Mouse (Mus musculus): ENCODE results near the gene Ifi27l2a. TPM values are rescaled to one million over a fixed set of nuclear protein-coding genes. Genes with fewer than 3 reads are reported as not detected.
A peak's percentile ranks its signal among the peaks of the same experiment; 100 is the strongest.

The Ifi27l2a gene
- polyA plus RNA-seq, 1 experiment from 2014 or later, result 9.6 TPM

DNA sequence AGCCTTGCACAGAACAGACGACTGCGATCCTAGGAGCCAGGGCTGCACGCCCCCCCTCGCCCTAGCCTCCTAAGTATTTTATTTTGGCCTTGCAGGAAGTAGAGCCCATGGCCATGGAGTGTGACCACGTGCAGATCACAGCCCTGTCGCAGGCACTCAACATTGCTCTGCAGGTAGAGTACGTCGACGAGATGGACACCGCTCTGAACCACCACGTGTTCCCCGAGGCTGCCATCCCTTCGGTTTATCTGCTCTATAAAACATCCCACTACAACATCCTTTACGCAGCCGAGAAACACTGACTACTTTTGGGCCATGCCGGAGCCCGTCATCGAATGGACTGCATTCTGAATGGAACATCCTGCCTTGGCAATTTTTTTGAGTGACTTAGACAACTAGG, 39.3 kb downstream of the Ifi27l2a start:
- WGBS (ENCODE audit: insufficient replicate concordance), result 82% methylated on average over 18 of the region's 18 CpGs
- Histone ChIP-seq H3K27me3 (ENCODE audit: control insufficient read depth, insufficient read depth, low read depth, low read length) (no peaks in the 10 kb centered on the region), H3K4me2 (ENCODE audit: low read depth, low read length) (no peak overlapping the region), H3K36me3 (ENCODE audit: control insufficient read depth, insufficient read depth) (peaks cover 66% of the 10 kb centered on the region), H3K4me1 (ENCODE audit: control insufficient read depth, low read depth, low read length) (no peaks in the 10 kb centered on the region), H3K9ac (ENCODE audit: low read depth, low read length) (no peak overlapping the region), H3K27ac (ENCODE audit: low read length) (no peak overlapping the region), H3K9me3 (replicated peaks; ENCODE audit: control insufficient read depth, low read length) (no peaks in the 10 kb centered on the region), H3K4me3 (ENCODE audit: low read depth, low read length) (no peak overlapping the region)
- ATAC-seq (ENCODE audit: low read depth), result no peak

GRCm38 (mm10) chr12:103396751-103397150, 46.7 kb downstream of the Ifi27l2a start:
- Histone ChIP-seq H3K9ac (ENCODE audit: low read depth, low read length) (no peak overlapping the region), H3K4me2 (ENCODE audit: low read depth, low read length) (no peak overlapping the region), H3K36me3 (ENCODE audit: control insufficient read depth, insufficient read depth) (peaks cover 9% of the 10 kb centered on the region), H3K27ac (ENCODE audit: low read length) (no peak overlapping the region), H3K4me3 (ENCODE audit: low read depth, low read length) (no peak overlapping the region), H3K4me1 (ENCODE audit: control insufficient read depth, low read depth, low read length) (peaks cover 38% of the 10 kb centered on the region), H3K9me3 (replicated peaks; ENCODE audit: control insufficient read depth, low read length) (no peaks in the 10 kb centered on the region), H3K27me3 (ENCODE audit: control insufficient read depth, insufficient read depth, low read depth, low read length) (no peaks in the 10 kb centered on the region)
- ATAC-seq (ENCODE audit: low read depth), result no peak
- WGBS (ENCODE audit: insufficient replicate concordance), result 77% methylated on average over 7 of the region's 7 CpGs

- Histone ChIP-seq H3K9ac (ENCODE audit: low read depth, low read length) (peak overlapping the region; percentile 31; the same call in 1 of the 2 replicates), H3K9me3 (replicated peaks; ENCODE audit: control insufficient read depth, low read length) (no peaks in the 10 kb centered on the region), H3K4me1 (ENCODE audit: control insufficient read depth, low read depth, low read length) (peaks cover 49% of the 10 kb centered on the region), H3K36me3 (ENCODE audit: control insufficient read depth, insufficient read depth) (peaks cover 8% of the 10 kb centered on the region; the same call in 1 of the 2 replicates), H3K4me3 (ENCODE audit: low read depth, low read length) (no peak overlapping the region), H3K27me3 (ENCODE audit: control insufficient read depth, insufficient read depth, low read depth, low read length) (no peaks in the 10 kb centered on the region), H3K4me2 (ENCODE audit: low read depth, low read length) (peak overlapping the region; percentile 13; the same call in 1 of the 2 replicates), H3K27ac (ENCODE audit: low read length) (peak overlapping the region; percentile 63)
- WGBS (ENCODE audit: insufficient replicate concordance), result 76% methylated on average over 12 of the region's 12 CpGs
- no peak for ATAC-seq (ENCODE audit: low read depth)
Observed at GRCm38 (mm10) chr12:103395486-103396275, 47.8 kb downstream of the Ifi27l2a start.

DNA sequence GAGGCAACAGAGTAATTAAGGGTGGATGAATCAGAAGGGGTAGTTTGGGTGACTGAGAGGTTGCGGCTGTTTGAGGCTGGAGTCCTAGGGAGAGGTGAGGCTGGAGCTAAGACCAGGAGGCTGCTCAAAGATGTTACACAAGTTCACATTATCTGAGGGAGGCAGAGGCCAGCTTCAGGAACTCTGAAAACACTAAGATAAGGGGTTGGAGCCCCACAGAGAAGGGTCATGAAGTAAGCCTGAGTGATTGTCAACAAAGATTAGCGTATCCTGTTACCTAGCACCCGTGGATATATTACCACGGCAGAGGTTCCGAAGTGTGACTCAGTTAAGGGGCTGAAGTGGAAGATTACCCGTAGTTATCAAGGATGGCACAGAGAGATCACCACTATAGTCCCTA, 50.0 kb downstream of the Ifi27l2a start:
- H3K4me2 ChIP-seq (ENCODE audit: low read depth, low read length), result peak overlapping the region; percentile 53
- WGBS (ENCODE audit: insufficient replicate concordance), result 11% methylated on average over 6 of the region's 6 CpGs
- H3K27ac ChIP-seq (ENCODE audit: low read length), result peak overlapping the region; percentile 94
- H3K4me3 ChIP-seq (ENCODE audit: low read depth, low read length), result peak overlapping the region; percentile 47
- peak; percentile 88 for ATAC-seq (ENCODE audit: low read depth)
- no peaks in the 10 kb centered on the region for H3K27me3 ChIP-seq (ENCODE audit: control insufficient read depth, insufficient read depth, low read depth, low read length)
- peaks cover 63% of the 10 kb centered on the region for H3K4me1 ChIP-seq (ENCODE audit: control insufficient read depth, low read depth, low read length)
- H3K9me3 ChIP-seq (replicated peaks; ENCODE audit: control insufficient read depth, low read length), result no peaks in the 10 kb centered on the region
- peak overlapping the region; percentile 63 for H3K9ac ChIP-seq (ENCODE audit: low read depth, low read length)
- H3K36me3 ChIP-seq (ENCODE audit: control insufficient read depth, insufficient read depth), result peaks cover 2% of the 10 kb centered on the region; the same call in 1 of the 2 replicates

Other genes starting within 250 kb of the Ifi27l2a start
- gene Prima1, start 201.5 kb downstream of the Ifi27l2a start, polyA plus RNA-seq (2015; fragmentation: Nextera tagmentation; extraction: Ambion mirVana), result not detected in 2 replicates
- not detected in 2 replicates for gene Fam181a, start 132.7 kb downstream of the Ifi27l2a start, polyA plus RNA-seq (2015; fragmentation: Nextera tagmentation; extraction: Ambion mirVana)
- gene Asb2, start 87.7 kb downstream of the Ifi27l2a start, polyA plus RNA-seq (2015; fragmentation: Nextera tagmentation; extraction: Ambion mirVana), result 3.8 and 4.5 TPM in 2 replicates
- gene Otub2, start 55.0 kb downstream of the Ifi27l2a start, polyA plus RNA-seq (2015; fragmentation: Nextera tagmentation; extraction: Ambion mirVana), result 29.4 and 31.4 TPM in 2 replicates
- gene 9330161L09Rik, start 35.9 kb downstream of the Ifi27l2a start, polyA plus RNA-seq (2015; fragmentation: Nextera tagmentation; extraction: Ambion mirVana), result 0.11 TPM in 1 of 2 replicates, not detected in the other
- 33.8 and 40.9 TPM in 2 replicates for gene Ddx24, start 17.9 kb downstream of the Ifi27l2a start, polyA plus RNA-seq (2015; fragmentation: Nextera tagmentation; extraction: Ambion mirVana)
- gene Ifi27, start 9.5 kb downstream of the Ifi27l2a start, polyA plus RNA-seq (2015; fragmentation: Nextera tagmentation; extraction: Ambion mirVana), result 16.2 and 20.8 TPM in 2 replicates
- gene Ifi27l2b, start 13.5 kb upstream of the Ifi27l2a start, polyA plus RNA-seq (2015; fragmentation: Nextera tagmentation; extraction: Ambion mirVana), result 0.31 TPM in 1 of 2 replicates, not detected in the other
- gene Ppp4r4, start 88.6 kb upstream of the Ifi27l2a start, polyA plus RNA-seq (2015; fragmentation: Nextera tagmentation; extraction: Ambion mirVana), result 1.5 and 1.6 TPM in 2 replicates
- gene Serpina10, start 187.8 kb upstream of the Ifi27l2a start, polyA plus RNA-seq (2015; fragmentation: Nextera tagmentation; extraction: Ambion mirVana), result 47.0 and 51.0 TPM in 2 replicates
- 1,299 and 1,398 TPM in 2 replicates for gene Serpina6, start 213.5 kb upstream of the Ifi27l2a start, polyA plus RNA-seq (2015; fragmentation: Nextera tagmentation; extraction: Ambion mirVana)
- gene Serpina16, start 232.5 kb upstream of the Ifi27l2a start, polyA plus RNA-seq (2015; fragmentation: Nextera tagmentation; extraction: Ambion mirVana), result 0.07 and 0.12 TPM in 2 replicates

Data from liver, embryonic 16.5 days (tissue).